Mouse (Mus musculus): ENCODE measurements at regions not wholly inside any gene's neighbourhood (a gene's known extent, or its start where the extent isn't known, plus 50 kb on each side); places are given as distances from the start of the nearest gene placed in this dataset.

- DNase-seq (ENCODE audit: low spot score in 2 of 2) = no peak
These were observed 237.0 kb downstream of the Cps1 start for GRCm38 (mm10) chr1:67359824-67360223.

DNA sequence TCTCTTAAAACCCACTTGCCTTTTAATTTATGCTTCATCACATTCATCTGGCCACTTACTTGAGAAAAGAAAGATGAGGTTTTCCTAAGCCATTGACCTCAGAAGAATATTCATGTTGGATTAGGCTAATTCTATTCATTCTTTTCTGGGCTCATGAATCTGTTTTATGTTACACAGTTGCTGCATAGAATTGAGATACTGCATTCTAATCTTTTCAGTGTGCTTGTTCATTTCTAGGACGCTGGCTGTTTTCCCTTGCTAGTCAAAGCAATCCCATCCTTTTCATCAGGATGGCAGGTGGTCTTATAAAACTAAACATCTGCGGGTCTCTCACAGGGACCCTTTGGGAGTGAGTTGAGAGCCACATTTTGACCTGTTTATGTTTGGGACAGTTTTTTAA is 243.2 kb downstream of the Cps1 start:
- DNase-seq (ENCODE audit: low spot score in 2 of 2) = no peak

DNA sequence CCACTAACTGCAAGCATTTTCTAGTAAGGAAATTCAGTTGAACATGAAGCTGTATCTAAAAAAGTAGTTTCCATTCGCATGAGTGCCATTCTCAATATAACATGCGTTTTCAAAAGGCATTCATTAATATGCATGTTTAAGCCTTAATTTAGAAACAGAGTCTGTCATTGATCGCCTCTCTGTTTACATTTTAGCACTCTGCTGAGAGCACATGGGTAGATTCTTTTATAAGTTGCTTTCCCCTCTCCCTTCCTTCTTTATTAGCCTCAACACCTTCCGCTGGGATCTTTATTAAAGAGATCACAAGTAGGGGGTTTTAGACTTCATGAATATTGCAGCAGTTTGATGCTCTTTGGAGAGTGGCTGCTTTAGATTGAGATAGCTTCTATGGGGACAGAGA is 243.7 kb downstream of the Cps1 start:
- no peak for DNase-seq (ENCODE audit: low spot score in 2 of 2)

DNA sequence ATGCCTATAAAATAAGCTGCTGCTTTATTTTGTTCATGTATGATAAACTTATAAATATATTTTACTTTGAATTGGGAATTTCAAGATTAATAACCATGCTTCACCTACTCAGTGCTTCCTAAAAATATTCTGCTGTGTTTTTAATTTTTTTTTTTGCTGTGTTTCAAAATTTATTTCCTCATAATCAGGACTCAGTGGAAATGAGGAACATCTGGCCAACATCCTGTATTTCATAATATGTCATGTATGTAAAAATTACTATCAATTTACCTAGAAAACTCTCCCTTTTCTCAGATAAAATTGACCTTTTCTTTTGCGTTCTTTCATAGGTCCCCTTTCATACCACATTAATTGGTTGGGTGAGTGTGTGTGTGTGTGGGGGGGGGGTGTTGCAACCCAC is 259.5 kb downstream of the Cps1 start:
- DNase-seq (ENCODE audit: low spot score in 2 of 2) = no peak

DNA sequence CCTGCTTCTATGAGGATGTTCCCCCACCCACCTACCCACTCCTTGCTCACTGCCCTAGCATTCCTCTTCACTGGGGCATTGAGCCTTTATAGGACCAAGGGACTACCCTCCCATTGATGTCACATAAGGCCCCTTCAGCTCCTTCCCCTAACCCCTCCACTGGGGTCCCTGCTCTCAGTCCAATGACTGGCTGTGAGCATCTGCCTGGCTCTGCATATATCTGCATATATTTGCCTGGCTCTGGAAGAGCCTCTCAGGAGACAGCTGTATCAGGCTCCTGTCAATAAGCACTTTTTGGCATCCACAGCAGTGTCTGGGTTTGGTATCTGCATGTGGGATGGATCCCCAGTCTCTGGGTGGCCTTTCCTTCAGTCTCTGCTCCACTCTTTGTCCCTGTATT is 262.6 kb downstream of the Cps1 start:
- no peak for DNase-seq (ENCODE audit: low spot score in 2 of 2)

GRCm38 (mm10) chr1:67386877-67387276 is 264.1 kb downstream of the Cps1 start:
- DNase-seq (ENCODE audit: low spot score in 2 of 2) = no peak

DNA sequence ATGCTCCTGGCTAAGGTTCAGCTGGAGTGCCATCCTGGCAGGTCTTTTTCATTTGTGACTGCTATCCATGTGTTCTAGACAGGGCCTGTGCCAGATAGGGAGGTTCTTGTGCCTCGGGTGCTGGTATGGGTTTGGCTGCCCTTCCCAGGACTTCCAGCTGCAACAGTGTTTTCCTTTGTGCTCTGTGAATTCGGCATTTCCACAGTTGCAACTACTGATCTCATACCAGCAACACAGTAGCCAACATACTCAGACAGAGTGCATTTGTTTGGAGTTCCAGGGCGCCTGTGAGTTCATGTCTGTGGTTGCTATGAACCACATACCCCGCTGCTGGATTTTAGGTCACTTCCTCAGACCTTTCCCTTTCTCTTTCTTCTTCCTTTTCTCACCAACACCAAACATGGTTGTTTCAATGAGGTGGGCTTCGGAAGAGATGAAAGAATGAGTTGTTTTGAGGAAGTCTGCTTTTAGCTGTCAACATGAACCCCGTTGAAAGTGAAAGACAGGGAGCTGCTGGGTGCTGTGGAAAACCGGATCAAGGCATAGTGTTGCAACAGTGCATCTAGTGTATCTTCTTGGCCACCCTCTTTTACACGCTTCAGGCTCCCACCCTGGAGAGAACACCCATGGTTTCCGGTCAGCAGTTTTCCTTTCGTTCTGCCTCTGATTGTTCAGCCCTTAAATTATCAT is 275.1 kb downstream of the Cps1 start:
- DNase-seq (ENCODE audit: low spot score in 2 of 2) = peak; percentile 6 to 9

GRCm38 (mm10) chr1:67409531-67409930 is 286.7 kb downstream of the Cps1 start:
- DNase-seq (ENCODE audit: low spot score in 2 of 2) = no peak

DNA sequence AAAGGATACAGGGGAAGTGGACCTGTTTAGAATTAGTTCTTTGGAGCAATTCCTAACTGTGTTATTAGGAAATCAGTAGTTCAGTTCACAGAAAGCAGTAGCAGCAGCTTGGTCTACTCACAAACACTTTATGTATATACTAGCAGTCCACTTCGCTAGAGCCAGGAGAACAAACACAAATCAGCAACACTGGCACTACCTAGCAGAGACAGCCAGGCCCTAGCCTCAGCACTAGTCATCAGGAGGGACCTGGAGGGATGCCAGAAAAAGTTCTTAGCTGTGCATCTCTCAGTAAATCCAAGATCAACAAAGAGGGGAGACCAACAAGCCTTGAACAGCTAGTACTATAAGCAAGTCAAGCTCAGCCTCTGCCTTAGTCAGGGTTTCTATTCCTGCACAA is 294.4 kb downstream of the Cps1 start:
- no peak for DNase-seq (ENCODE audit: low spot score in 2 of 2)

DNA sequence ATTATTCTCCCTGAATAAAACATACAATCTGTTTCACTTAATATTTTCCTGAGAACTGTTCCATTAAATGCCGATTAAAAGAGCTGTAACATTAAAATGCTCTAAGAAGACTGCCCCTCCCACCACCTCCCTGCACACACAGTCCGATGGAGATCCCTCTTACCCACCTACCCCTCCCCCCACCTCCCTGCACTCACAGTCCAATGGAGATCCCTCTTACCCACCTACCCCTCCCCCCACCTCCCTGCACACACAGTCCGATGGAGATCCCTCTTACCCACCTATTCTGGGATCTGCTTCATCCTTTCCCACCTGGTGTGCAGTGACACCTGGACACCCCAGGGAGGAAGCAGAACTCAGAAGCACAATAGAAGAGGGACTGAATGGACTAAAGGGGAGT is 305.6 kb downstream of the Cps1 start:
- DNase-seq (ENCODE audit: low spot score in 2 of 2) = no peak

- no peak for DNase-seq (ENCODE audit: low spot score in 2 of 2)
These were observed 328.0 kb downstream of the Cps1 start for GRCm38 (mm10) chr1:67450831-67451230.

GRCm38 (mm10) chr1:67464203-67464602 is 341.4 kb downstream of the Cps1 start:
- no peak for DNase-seq (ENCODE audit: low spot score in 2 of 2)

GRCm38 (mm10) chr1:67465527-67465926 is 342.7 kb downstream of the Cps1 start:
- DNase-seq (ENCODE audit: low spot score in 2 of 2) = no peak

- no peak for DNase-seq (ENCODE audit: low spot score in 2 of 2)
These were observed 354.2 kb downstream of the Cps1 start for GRCm38 (mm10) chr1:67477006-67477405.

GRCm38 (mm10) chr1:67477966-67478365 is 355.1 kb downstream of the Cps1 start:
- no peak for DNase-seq (ENCODE audit: low spot score in 2 of 2)

DNA sequence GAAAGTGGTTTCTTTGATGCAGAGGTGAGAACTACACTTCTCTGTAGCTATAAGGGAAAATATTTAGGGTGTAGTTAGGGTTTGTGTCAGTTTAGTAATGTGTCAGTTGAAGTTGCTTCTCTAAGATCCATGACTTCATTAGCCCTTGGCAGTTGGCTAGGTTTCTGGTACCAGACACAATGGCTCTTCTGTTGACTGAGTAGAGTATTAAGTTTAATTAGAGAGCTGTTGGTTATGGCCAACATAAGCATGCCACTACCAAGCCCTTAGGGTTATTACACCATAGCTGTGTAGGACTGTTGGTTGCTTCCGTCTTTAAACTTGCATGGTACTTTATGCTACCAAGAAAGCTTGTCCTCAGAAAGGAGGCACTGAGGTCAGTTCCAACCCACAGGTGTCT is 359.1 kb downstream of the Cps1 start:
- DNase-seq (ENCODE audit: low spot score in 2 of 2) = no peak

DNA sequence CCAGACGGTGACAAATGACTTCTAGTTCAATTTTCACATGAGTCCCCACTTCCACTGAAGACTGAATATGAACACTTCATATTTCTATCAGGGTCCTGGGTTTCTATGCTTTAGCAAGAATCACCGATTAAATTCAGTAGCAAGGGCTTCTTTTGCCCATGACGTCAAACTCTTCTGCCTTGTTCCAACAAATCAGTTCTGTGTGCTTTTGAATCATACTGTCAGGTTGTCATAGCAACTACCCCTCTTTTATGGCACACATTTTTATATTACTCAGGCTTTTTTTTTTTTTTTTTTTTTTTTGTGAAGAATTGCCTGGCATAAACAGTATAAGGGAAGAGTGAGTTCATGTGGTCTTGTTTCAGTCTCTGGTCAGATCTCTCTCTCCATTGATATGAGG is 381.3 kb downstream of the Cps1 start:
- no peak for DNase-seq (ENCODE audit: low spot score in 2 of 2)

DNA sequence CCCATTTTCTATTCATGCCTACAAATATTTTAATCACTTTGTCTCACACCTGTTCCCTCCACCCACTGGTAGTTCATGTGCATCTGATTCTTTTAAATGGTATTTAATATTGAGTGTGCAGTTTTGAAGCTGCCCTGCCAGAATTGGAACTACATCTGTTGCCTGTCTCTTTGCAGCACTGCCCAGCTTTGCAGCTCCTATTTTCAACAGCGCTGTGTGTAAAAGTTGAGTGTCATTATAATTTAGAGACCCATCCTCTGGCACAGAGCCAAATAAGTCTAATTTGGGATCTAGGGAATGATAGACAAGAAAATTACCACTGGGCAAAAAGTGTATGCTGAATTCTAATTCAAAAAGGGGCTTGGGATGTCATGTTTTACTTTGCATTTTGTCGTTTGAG is 382.9 kb downstream of the Cps1 start:
- no peak for DNase-seq (ENCODE audit: low spot score in 2 of 2)

- no peak for DNase-seq (ENCODE audit: low spot score in 2 of 2)
These were observed 395.5 kb downstream of the Cps1 start for GRCm38 (mm10) chr1:67518295-67518694.

DNA sequence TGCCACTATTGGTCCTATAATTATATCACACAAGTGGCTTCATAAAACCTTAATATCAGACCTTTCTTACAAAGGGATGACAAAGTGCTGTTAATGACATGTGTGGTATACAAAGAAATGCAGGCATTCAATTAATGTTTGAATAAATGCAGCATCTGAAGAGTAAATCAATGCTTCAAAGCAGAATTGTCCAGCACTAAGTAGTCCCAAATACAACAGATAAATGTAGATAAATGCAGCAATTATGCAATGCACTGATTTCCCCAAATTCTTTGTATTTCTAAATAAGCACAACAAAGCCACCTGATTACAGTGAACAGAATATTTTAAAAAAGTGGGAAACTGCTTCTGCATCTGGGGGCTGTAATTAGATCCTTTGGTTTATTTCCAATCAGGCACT is 435.9 kb downstream of the Cps1 start:
- no peak for DNase-seq (ENCODE audit: low spot score in 2 of 2)

- no peak for DNase-seq (ENCODE audit: low spot score in 2 of 2)
These were observed 436.4 kb downstream of the Cps1 start for GRCm38 (mm10) chr1:67559179-67559578.

GRCm38 (mm10) chr1:67571616-67572015 is 448.8 kb downstream of the Cps1 start:
- DNase-seq (ENCODE audit: low spot score in 2 of 2) = no peak

DNA sequence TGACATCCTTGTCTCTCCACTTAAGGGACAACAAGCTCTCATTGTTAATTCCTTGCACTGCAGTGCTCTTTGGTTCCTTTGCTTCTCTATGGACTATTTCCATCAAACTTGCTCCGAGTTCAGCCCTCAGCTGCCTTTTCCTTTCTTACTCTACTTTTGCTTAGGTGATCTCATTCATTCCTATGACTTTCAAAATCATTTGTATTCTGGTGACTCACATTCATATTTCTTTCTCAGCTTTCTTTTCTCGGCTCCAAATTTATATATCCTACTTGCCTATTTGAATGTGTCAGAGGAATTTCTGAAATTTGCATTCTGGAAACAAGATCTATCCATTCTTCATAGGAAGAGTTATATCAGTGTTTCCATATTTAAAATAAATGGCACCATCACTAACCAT is 456.9 kb downstream of the Cps1 start:
- DNase-seq (ENCODE audit: low spot score in 2 of 2) = no peak
